Mouse (Mus musculus) skeletal muscle tissue, postnatal 0 days (tissue): Measurements from ENCODE around the gene Itga3. TPM values are rescaled to one million over a fixed set of nuclear protein-coding genes. Genes with fewer than 3 reads are reported as not detected.

Source experiments
- polyA plus RNA-seq: library from polyadenylated mRNA; unstranded; fragments of >200 nt; fragmentation: Nextera tagmentation; extraction: Ambion mirVana; gene quantifications from 2 replicates; pipeline ENCODE4 v1.2.1, GENCODE M21; 2015

The Itga3 gene
- 0.95 and 1.1 TPM in 2 replicates for polyA plus RNA-seq

GRCm38 (mm10) chr11:95076536-95077111, at the start of gene Itga3:
Gene Itga3 (minus strand): TSS chr11:95076801.

GRCm38 (mm10) chr11:95119990-95120632, 43.5 kb upstream of the Itga3 start, which contains the start of gene Dlx3:
Gene Dlx3 (plus strand): TSS chr11:95120119.

GRCm38 (mm10) chr11:95041139-95041609, 35.4 kb downstream of the Itga3 start, which contains the start of gene Pdk2:
Gene Pdk2 (minus strand): TSS chr11:95041354.

GRCm38 (mm10) chr11:95009629-95010014, 67.0 kb downstream of the Itga3 start, which contains the start of gene Samd14:
Gene Samd14 (plus strand): TSS chr11:95009879.

Other genes starting within 250 kb of the Itga3 start
- gene Col1a1, start 140.6 kb downstream of the Itga3 start, polyA plus RNA-seq = 1,518 and 2,228 TPM in 2 replicates
- gene Hils1, start 109.2 kb downstream of the Itga3 start, polyA plus RNA-seq = 0.46 TPM in 1 of 2 replicates, not detected in the other
- 138 and 183 TPM in 2 replicates for gene Sgca, start 100.5 kb downstream of the Itga3 start, polyA plus RNA-seq
- 3.9 and 5.8 TPM in 2 replicates for gene Ppp1r9b, start 85.8 kb downstream of the Itga3 start, polyA plus RNA-seq
- 5.7 and 6.2 TPM in 2 replicates for gene Samd14, start 66.9 kb downstream of the Itga3 start, polyA plus RNA-seq
- gene Pdk2, start 35.4 kb downstream of the Itga3 start, polyA plus RNA-seq = 210 and 241 TPM in 2 replicates
- 0.64 and 1.00 TPM in 2 replicates for gene Dlx3, start 43.3 kb upstream of the Itga3 start, polyA plus RNA-seq
- gene Dlx4, start 69.5 kb upstream of the Itga3 start, polyA plus RNA-seq = 0.09 and 0.13 TPM in 2 replicates
- gene Tac4, start 184.7 kb upstream of the Itga3 start, polyA plus RNA-seq = 0.35 TPM in 1 of 2 replicates, not detected in the other
- gene Kat7, start 233.4 kb upstream of the Itga3 start, polyA plus RNA-seq = 24.6 and 28.9 TPM in 2 replicates